Mouse (Mus musculus) gastrocnemius, adult 18-20 months (tissue): Measurements from ENCODE around the gene Myo10. TPM values are rescaled to one million over a fixed set of nuclear protein-coding genes. Genes with fewer than 3 reads are reported as not detected.
"Not testable (repeated sequence)": the region's sequence is repeated elsewhere in the genome, so short reads cannot be mapped to it uniquely, and the experiment has no call there.

ENCODE experiments used
- DNase-seq: peaks from one replicate; pipeline ENCODE4 v3.0.0; 2021; ENCODE audit warnings: low spot score
- total RNA-seq, 2 experiments: library from RNA; stranded (reverse); gene quantifications; 2 replicates each; pipeline ENCODE4 v1.2.3; 2021

The Myo10 gene
- total RNA-seq, 2 experiments from 2014 or later, result 49.7 to 59.3 TPM

GRCm38 (mm10) chr15:25690066-25690745 is 67.9 kb downstream of the Myo10 start:
- DNase-seq, result no peak

- no peak for DNase-seq
Observed at GRCm38 (mm10) chr15:25690746-25691105, 68.4 kb downstream of the Myo10 start.

GRCm38 (mm10) chr15:25692254-25692950 is 70.1 kb downstream of the Myo10 start:
- DNase-seq, result no peak

- no peak for DNase-seq
Observed at GRCm38 (mm10) chr15:25693708-25694107, 71.4 kb downstream of the Myo10 start.

- no peak for DNase-seq
Observed at GRCm38 (mm10) chr15:25694749-25695148, 72.4 kb downstream of the Myo10 start.

GRCm38 (mm10) chr15:25695253-25695652 is 72.9 kb downstream of the Myo10 start:
- no peak for DNase-seq

- DNase-seq, result no peak
Observed at GRCm38 (mm10) chr15:25695883-25696282, 73.6 kb downstream of the Myo10 start.

- DNase-seq, result no peak
Observed at GRCm38 (mm10) chr15:25696660-25697059, 74.3 kb downstream of the Myo10 start.

- no peak for DNase-seq
Observed at GRCm38 (mm10) chr15:25699032-25699557, 76.8 kb downstream of the Myo10 start.

- DNase-seq, result no peak
Observed at GRCm38 (mm10) chr15:25702602-25703001, 80.3 kb downstream of the Myo10 start.

GRCm38 (mm10) chr15:25704809-25705585 is 82.7 kb downstream of the Myo10 start:
- no peak for DNase-seq

- DNase-seq, result no peak
Observed at GRCm38 (mm10) chr15:25706874-25707554, 84.7 kb downstream of the Myo10 start.

- no peak for DNase-seq
Observed at GRCm38 (mm10) chr15:25707891-25708290, 85.6 kb downstream of the Myo10 start.

GRCm38 (mm10) chr15:25710876-25711275 is 88.6 kb downstream of the Myo10 start:
- no peak for DNase-seq

- no peak for DNase-seq
Observed at GRCm38 (mm10) chr15:25712877-25713276, 90.6 kb downstream of the Myo10 start.

GRCm38 (mm10) chr15:25713587-25714361 is 91.4 kb downstream of the Myo10 start:
- DNase-seq, result no peak

- DNase-seq, result no peak
Observed at GRCm38 (mm10) chr15:25715218-25715995, 93.1 kb downstream of the Myo10 start.

- no peak for DNase-seq
Observed at GRCm38 (mm10) chr15:25715996-25716395, 93.7 kb downstream of the Myo10 start.

- peak; percentile 81 for DNase-seq
Observed at GRCm38 (mm10) chr15:25717006-25717405, 94.7 kb downstream of the Myo10 start.

GRCm38 (mm10) chr15:25718104-25718503 is 95.8 kb downstream of the Myo10 start:
- DNase-seq, result not testable (repeated sequence)
